Mouse (Mus musculus): ENCODE data around the gene Cyld.
A peak's percentile ranks its signal among the peaks of the same experiment; 100 is the strongest.
"Not testable (repeated sequence)": the region's sequence is repeated elsewhere in the genome, so short reads cannot be mapped to it uniquely, and the experiment has no call there.

Gene Cyld

GRCm38 (mm10) chr8:88696721-88697641, at the start of gene Cyld:
TSS of gene Cyld (plus strand) at chr8:88697028.
- DNase-seq, result peak; percentile 100

- no peak for DNase-seq
Measured at GRCm38 (mm10) chr8:88648322-88648721, 48.5 kb upstream of the Cyld start.

GRCm38 (mm10) chr8:88650016-88650708, 46.7 kb upstream of the Cyld start:
- no peak for DNase-seq

GRCm38 (mm10) chr8:88651122-88651521, 45.7 kb upstream of the Cyld start:
- DNase-seq, result not testable (repeated sequence)

GRCm38 (mm10) chr8:88655334-88655733, 41.5 kb upstream of the Cyld start:
- DNase-seq, result no peak

- no peak for DNase-seq
Measured at GRCm38 (mm10) chr8:88659873-88660272, 37.0 kb upstream of the Cyld start.

GRCm38 (mm10) chr8:88662401-88662821, 34.4 kb upstream of the Cyld start:
- no peak for DNase-seq

GRCm38 (mm10) chr8:88664121-88664520, 32.7 kb upstream of the Cyld start:
- DNase-seq, result no peak

GRCm38 (mm10) chr8:88664947-88665346, 31.9 kb upstream of the Cyld start:
- DNase-seq, result no peak

GRCm38 (mm10) chr8:88666435-88666834, 30.4 kb upstream of the Cyld start:
- DNase-seq, result peak; percentile 56

GRCm38 (mm10) chr8:88668400-88669086, 28.3 kb upstream of the Cyld start:
- no peak for DNase-seq

GRCm38 (mm10) chr8:88670782-88671181, 26.0 kb upstream of the Cyld start:
- DNase-seq, result no peak

- no peak for DNase-seq
Measured at GRCm38 (mm10) chr8:88671575-88671974, 25.3 kb upstream of the Cyld start.

- no peak for DNase-seq
Measured at GRCm38 (mm10) chr8:88673859-88674258, 23.0 kb upstream of the Cyld start.

GRCm38 (mm10) chr8:88675372-88676165, 21.3 kb upstream of the Cyld start:
- no peak for DNase-seq

GRCm38 (mm10) chr8:88677071-88677470, 19.8 kb upstream of the Cyld start:
- no peak for DNase-seq

- no peak for DNase-seq
Measured at GRCm38 (mm10) chr8:88680566-88680965, 16.3 kb upstream of the Cyld start.

GRCm38 (mm10) chr8:88681046-88681445, 15.8 kb upstream of the Cyld start:
- DNase-seq, result no peak

GRCm38 (mm10) chr8:88683656-88684289, 13.1 kb upstream of the Cyld start:
- DNase-seq, result peak; percentile 79

- peak; percentile 34 for DNase-seq
Measured at GRCm38 (mm10) chr8:88686226-88686905, 10.5 kb upstream of the Cyld start.

GRCm38 (mm10) chr8:88686906-88687235, 10.0 kb upstream of the Cyld start:
- DNase-seq, result no peak

- no peak for DNase-seq
Measured at GRCm38 (mm10) chr8:88689151-88689550, 7.7 kb upstream of the Cyld start.

All from lung, postnatal 10 days (tissue).